Mouse (Mus musculus) limb, embryonic 10.5 days (tissue): ENCODE results near the gene Gal3st2. TPM values are rescaled to one million over a fixed set of nuclear protein-coding genes. Genes with fewer than 3 reads are reported as not detected.
"Not testable (repeated sequence)": the region's sequence is repeated elsewhere in the genome, so short reads cannot be mapped to it uniquely, and the experiment has no call there.

ENCODE experiments used
- DNase-seq: peaks from one replicate; pipeline ENCODE4 v3.0.0-alpha.2; 2017; ENCODE audit warnings: low spot score
- H3K27ac ChIP-seq: fragments of 300-500 bp; sonication (generic); 2 replicates; pipeline ENCODE4 v1.5.1; 2016; ENCODE audit warnings: mild to moderate bottlenecking
- H3K27me3 ChIP-seq: fragments of 300-500 bp; sonication (generic); 2 replicates; pipeline ENCODE4 v1.6.1; 2016; ENCODE audit warnings: low read depth, mild to moderate bottlenecking; ENCODE audit not compliant: poor library complexity, severe bottlenecking
- H3K36me3 ChIP-seq: fragments of 300-500 bp; sonication (generic); 2 replicates; pipeline ENCODE4 v1.6.1; 2016; ENCODE audit warnings: mild to moderate bottlenecking, moderate library complexity
- H3K4me1 ChIP-seq: fragments of 300-500 bp; sonication (generic); 2 replicates; pipeline ENCODE4 v1.6.1; 2016
- H3K4me3 ChIP-seq: fragments of 300-500 bp; sonication (generic); 2 replicates; pipeline ENCODE4 v1.5.1; 2016; ENCODE audit warnings: mild to moderate bottlenecking, moderate library complexity
- H3K9me3 ChIP-seq: fragments of 300-500 bp; sonication (generic); replicated peaks from 2 replicates; pipeline ENCODE4 v1.6.1; 2016; ENCODE audit warnings: mild to moderate bottlenecking
- WGBS: fragments of 180-500 bp; shearing (Covaris S2); methylation state at CpG from one replicate; pipeline ENCODE4 v1.1.7; 2016; 5-methylcytosine and 5-hydroxymethylcytosine counted together
- polyA plus RNA-seq: library from polyadenylated mRNA; unstranded; fragments of >200 nt; fragmentation: Nextera tagmentation; extraction: Ambion mirVana; gene quantifications from 2 replicates; pipeline ENCODE4 v1.2.1, GENCODE M21; 2016

Gene Gal3st2
- polyA plus RNA-seq: not detected in 2 replicates

- H3K36me3 ChIP-seq, H3K4me3 ChIP-seq, H3K27ac ChIP-seq, H3K9me3 ChIP-seq, H3K4me1 ChIP-seq, DNase-seq, H3K27me3 ChIP-seq: not testable (repeated sequence)
- WGBS: 66% methylated on average over 2 of the region's 2 CpGs
Observed at GRCm38 (mm10) chr1:93861048-93861447, at the start of gene Gal3st2. Gene Gal3st2, plus strand, starts transcription at chr1:93861306.

- Histone ChIP-seq H3K4me3 (no peak overlapping the region), H3K9me3 (no peaks in the 10 kb centered on the region), H3K27ac (no peak overlapping the region), H3K36me3 (peaks cover 94% of the 10 kb centered on the region), H3K4me1 (no peaks in the 10 kb centered on the region), H3K27me3 (no peaks in the 10 kb centered on the region)
- DNase-seq: no peak
- WGBS: 95% methylated on average over 8 of the region's 8 CpGs
Observed at GRCm38 (mm10) chr1:93811495-93812039, 49.5 kb upstream of the Gal3st2 start.

GRCm38 (mm10) chr1:93817823-93818532 lies 43.1 kb upstream of the Gal3st2 start:
- DNase-seq: no peak
- Histone ChIP-seq H3K4me1 (no peaks in the 10 kb centered on the region), H3K9me3 (no peaks in the 10 kb centered on the region), H3K4me3 (no peak overlapping the region), H3K27ac (no peak overlapping the region), H3K36me3 (peaks cover 92% of the 10 kb centered on the region), H3K27me3 (no peaks in the 10 kb centered on the region)
- WGBS: 97% methylated on average over 8 of the region's 8 CpGs

- WGBS: 93% methylated on average over 7 of the region's 7 CpGs
- no peaks in the 10 kb centered on the region for H3K4me1 ChIP-seq
- H3K9me3 ChIP-seq: no peaks in the 10 kb centered on the region
- no peak for DNase-seq
- H3K4me3 ChIP-seq: no peak overlapping the region
- H3K27ac ChIP-seq: no peak overlapping the region
- H3K27me3 ChIP-seq: no peaks in the 10 kb centered on the region
- peaks cover 84% of the 10 kb centered on the region for H3K36me3 ChIP-seq
Observed at GRCm38 (mm10) chr1:93818722-93819121, 42.4 kb upstream of the Gal3st2 start.

- Histone ChIP-seq H3K4me3 (no peak overlapping the region), H3K9me3 (no peaks in the 10 kb centered on the region), H3K36me3 (peaks cover 32% of the 10 kb centered on the region), H3K4me1 (peaks cover 18% of the 10 kb centered on the region), H3K27ac (peak overlapping the region; percentile 92), H3K27me3 (no peaks in the 10 kb centered on the region)
- DNase-seq: no peak
- 78% methylated on average over 3 of the region's 3 CpGs for WGBS
Observed at GRCm38 (mm10) chr1:93823796-93824495, 37.2 kb upstream of the Gal3st2 start.

GRCm38 (mm10) chr1:93824609-93825008 lies 36.5 kb upstream of the Gal3st2 start, which contains the start of gene D2hgdh:
Gene D2hgdh, plus strand, starts transcription at chr1:93824909.
- Histone ChIP-seq H3K4me3 (peak within 1 kb of the TSS; percentile 73), H3K27ac (peak within 1 kb of the TSS; percentile 92), H3K4me1 (peaks cover 18% of the 10 kb centered on the region), H3K36me3 (peaks cover 25% of the 10 kb centered on the region), H3K27me3 (no peaks in the 10 kb centered on the region), H3K9me3 (no peaks in the 10 kb centered on the region)
- 9% methylated on average over 10 of the region's 10 CpGs for WGBS
- DNase-seq: no peak

GRCm38 (mm10) chr1:93825105-93825674 lies 35.9 kb upstream of the Gal3st2 start:
- 0% methylated on average over 30 of the region's 30 CpGs for WGBS
- Histone ChIP-seq H3K27ac (peak overlapping the region; percentile 92), H3K27me3 (no peaks in the 10 kb centered on the region), H3K9me3 (no peaks in the 10 kb centered on the region), H3K4me3 (peak overlapping the region; percentile 73), H3K4me1 (peaks cover 18% of the 10 kb centered on the region), H3K36me3 (peaks cover 21% of the 10 kb centered on the region)
- DNase-seq: peak; percentile 93

- H3K9me3 ChIP-seq: no peaks in the 10 kb centered on the region
- DNase-seq: no peak
- H3K4me1 ChIP-seq: peaks cover 18% of the 10 kb centered on the region
- peaks cover 14% of the 10 kb centered on the region for H3K36me3 ChIP-seq
- 48% methylated on average over 27 of the region's 27 CpGs for WGBS
- peak overlapping the region; percentile 92 for H3K27ac ChIP-seq
- peak overlapping the region; percentile 73 for H3K4me3 ChIP-seq
- no peaks in the 10 kb centered on the region for H3K27me3 ChIP-seq
Observed at GRCm38 (mm10) chr1:93825771-93826539, 35.2 kb upstream of the Gal3st2 start.

- Histone ChIP-seq H3K36me3 (peaks cover 8% of the 10 kb centered on the region), H3K27me3 (no peaks in the 10 kb centered on the region), H3K27ac (no peak overlapping the region), H3K4me1 (peaks cover 18% of the 10 kb centered on the region), H3K4me3 (no peak overlapping the region), H3K9me3 (no peaks in the 10 kb centered on the region)
- DNase-seq: no peak
- 97% methylated on average over 9 of the region's 9 CpGs for WGBS
Observed at GRCm38 (mm10) chr1:93826540-93826835, 34.6 kb upstream of the Gal3st2 start.

- not testable (repeated sequence) for DNase-seq, H3K4me1 ChIP-seq, H3K27ac ChIP-seq, H3K9me3 ChIP-seq, H3K4me3 ChIP-seq, H3K27me3 ChIP-seq
- WGBS: 83% methylated on average over 2 of the region's 4 CpGs
- peaks cover 28% of the 10 kb centered on the region for H3K36me3 ChIP-seq
Observed at GRCm38 (mm10) chr1:93832754-93833360, 28.2 kb upstream of the Gal3st2 start.

- H3K36me3 ChIP-seq: peaks cover 32% of the 10 kb centered on the region
- no peaks in the 10 kb centered on the region for H3K4me1 ChIP-seq
- WGBS: 89% methylated on average over 7 of the region's 7 CpGs
- H3K4me3 ChIP-seq: no peak overlapping the region
- no peak for DNase-seq
- H3K27ac ChIP-seq: no peak overlapping the region
- H3K9me3 ChIP-seq: no peaks in the 10 kb centered on the region
- no peaks in the 10 kb centered on the region for H3K27me3 ChIP-seq
Observed at GRCm38 (mm10) chr1:93834671-93835150, 26.4 kb upstream of the Gal3st2 start.

- H3K4me3 ChIP-seq: no peak overlapping the region
- H3K9me3 ChIP-seq: no peaks in the 10 kb centered on the region
- H3K4me1 ChIP-seq: no peaks in the 10 kb centered on the region
- no peaks in the 10 kb centered on the region for H3K27me3 ChIP-seq
- DNase-seq: no peak
- peaks cover 30% of the 10 kb centered on the region for H3K36me3 ChIP-seq
- H3K27ac ChIP-seq: no peak overlapping the region
- WGBS: 89% methylated on average over 4 of the region's 4 CpGs
Observed at GRCm38 (mm10) chr1:93835211-93835610, 25.9 kb upstream of the Gal3st2 start.
